Mouse (Mus musculus): Measurements from ENCODE around the gene Lexm. TPM values are rescaled to one million over a fixed set of nuclear protein-coding genes. Genes with fewer than 3 reads are reported as not detected.

Lexm gene
- total RNA-seq, 2 experiments from 2014 or later, result not detected

DNA sequence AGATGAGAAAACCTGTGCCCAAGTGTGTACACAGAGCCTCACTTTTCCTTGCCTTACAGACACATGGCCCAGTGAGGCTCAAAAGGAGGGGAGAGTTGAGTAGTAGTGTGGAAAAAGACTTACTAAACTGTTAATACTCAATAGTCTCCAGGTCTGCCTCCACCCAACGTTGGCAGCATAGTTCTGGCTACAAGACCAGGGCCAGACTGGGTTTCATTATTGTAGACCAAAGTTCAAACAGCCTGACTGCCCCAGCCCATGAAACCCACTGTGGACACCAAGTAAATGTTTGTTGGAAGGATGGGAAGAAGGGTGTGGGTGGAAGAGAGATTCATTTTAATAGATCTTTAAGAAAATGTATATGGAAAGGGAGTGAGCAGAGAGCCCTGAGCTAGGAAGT lies 70.1 kb downstream of the Lexm start:
- no peak for ATAC-seq (replicated peaks; ENCODE audit: poor library complexity)

DNA sequence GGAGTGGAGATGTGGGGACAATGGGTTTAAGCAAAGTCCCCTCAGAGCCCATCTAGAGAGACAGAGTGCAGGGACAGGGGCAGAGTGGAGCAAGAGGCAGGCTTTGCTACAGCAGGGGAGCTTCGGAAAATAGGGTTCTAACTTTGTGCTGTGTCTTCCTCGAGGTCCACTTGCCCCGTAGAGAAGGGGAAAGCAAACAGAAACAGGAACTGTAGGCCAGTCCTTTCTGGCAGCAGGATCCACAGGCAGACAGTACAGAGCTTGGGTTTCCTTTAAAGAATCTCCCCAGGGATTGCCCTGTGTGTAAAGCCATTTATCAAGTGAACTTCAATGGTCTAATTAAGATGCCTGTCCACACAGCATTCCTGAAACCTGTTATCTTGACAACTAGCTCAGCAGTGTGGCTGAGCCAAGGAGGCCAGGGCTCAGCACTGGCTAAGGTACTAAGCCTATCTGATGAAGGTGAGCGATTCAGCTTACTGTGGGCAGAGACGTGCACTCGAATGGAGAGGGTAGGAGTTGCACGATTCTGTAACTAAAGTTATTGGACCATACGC lies 71.1 kb downstream of the Lexm start:
- 0 out of 2 replicates have a peak, but pooled peaks have one; percentile 37 for ATAC-seq (replicated peaks; ENCODE audit: poor library complexity)

GRCm38 (mm10) chr4:106542211-106542610 lies 74.8 kb downstream of the Lexm start:
- ATAC-seq (replicated peaks; ENCODE audit: poor library complexity), result no peak

DNA sequence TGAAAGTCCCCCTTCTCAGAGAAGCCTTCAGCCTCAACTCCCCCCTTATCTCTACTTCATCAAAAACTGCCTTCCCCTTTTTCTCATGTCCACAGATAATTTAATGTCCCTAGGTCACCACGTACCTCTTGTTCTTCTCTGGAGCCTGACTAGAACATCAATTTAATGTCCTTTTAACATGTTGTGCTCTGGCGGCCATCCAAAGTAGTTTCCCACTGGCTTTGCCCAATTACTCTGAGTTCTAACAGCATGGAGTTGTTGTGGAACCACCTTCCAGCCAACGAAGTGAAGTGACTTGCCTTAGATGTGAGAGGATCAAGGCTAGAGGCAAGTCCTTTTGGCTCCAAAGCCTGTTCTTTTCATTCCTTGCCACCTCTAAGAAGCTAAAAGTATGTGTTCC lies 75.5 kb downstream of the Lexm start:
- ATAC-seq (replicated peaks; ENCODE audit: poor library complexity), result no peak

Other genes starting within 250 kb of the Lexm start
- gene Pcsk9, start 152.9 kb downstream of the Lexm start, total RNA-seq (2015), result not detected in 2 replicates
- 0.12 and 0.14 TPM in 2 replicates for gene Pcsk9, start 152.9 kb downstream of the Lexm start, total RNA-seq (2017)
- gene Bsnd, start 125.0 kb downstream of the Lexm start, total RNA-seq (2015), result not detected in 2 replicates
- gene Bsnd, start 125.0 kb downstream of the Lexm start, total RNA-seq (2017), result not detected in 2 replicates
- 15.9 and 17.4 TPM in 2 replicates for gene Dhcr24, start 56.2 kb downstream of the Lexm start, total RNA-seq (2015)
- gene Dhcr24, start 56.2 kb downstream of the Lexm start, total RNA-seq (2017), result 9.8 and 11.0 TPM in 2 replicates
- not detected in 2 replicates for gene Ttc22, start 5.2 kb upstream of the Lexm start, total RNA-seq (2015)
- gene Ttc22, start 5.2 kb upstream of the Lexm start, total RNA-seq (2017), result not detected in 2 replicates
- 3.7 and 6.6 TPM in 2 replicates for gene Pars2, start 33.8 kb upstream of the Lexm start, total RNA-seq (2015)
- gene Pars2, start 33.8 kb upstream of the Lexm start, total RNA-seq (2017), result 7.7 and 8.8 TPM in 2 replicates
- gene Ttc4, start 61.7 kb upstream of the Lexm start, total RNA-seq (2015), result 32.2 and 42.5 TPM in 2 replicates
- gene Ttc4, start 61.7 kb upstream of the Lexm start, total RNA-seq (2017), result 24.9 and 28.2 TPM in 2 replicates
- not detected in 2 replicates for gene Mroh7, start 113.7 kb upstream of the Lexm start, total RNA-seq (2015)
- not detected in 2 replicates for gene Mroh7, start 113.7 kb upstream of the Lexm start, total RNA-seq (2017)
- gene Fam151a, start 116.6 kb upstream of the Lexm start, total RNA-seq (2015), result not detected in 2 replicates
- gene Fam151a, start 116.6 kb upstream of the Lexm start, total RNA-seq (2017), result not detected in 2 replicates
- 2.0 and 2.3 TPM in 2 replicates for gene Acot11, start 187.8 kb upstream of the Lexm start, total RNA-seq (2015)
- gene Acot11, start 187.8 kb upstream of the Lexm start, total RNA-seq (2017), result 2.6 and 3.2 TPM in 2 replicates

Data from megakaryocyte progenitor cell, adult 5-6 weeks (primary cell).